Mouse (Mus musculus) intestine, postnatal 0 days (tissue): ENCODE measurements at regions not wholly inside any gene's neighbourhood (a gene's known extent, or its start where the extent isn't known, plus 50 kb on each side); places are given as distances from the start of the nearest gene placed in this dataset.

Source experiments
- ATAC-seq: fragments of 200-750 bp; cut with Nextera tagmentation; 2 replicates; pipeline ENCODE4 v1.8.0; 2017; ENCODE audit warnings: mild to moderate bottlenecking, moderate TSS enrichment, moderate library complexity
- H3K27ac ChIP-seq: fragments of 300-500 bp; sonication (generic); 2 replicates; pipeline ENCODE4 v1.5.1; 2014; ENCODE audit warnings: mild to moderate bottlenecking, low read depth, low read length, moderate library complexity
- H3K27me3 ChIP-seq: fragments of 300-500 bp; sonication (generic); replicated peaks from 2 replicates; pipeline ENCODE4 v1.6.1; 2014; ENCODE audit warnings: low read length, mixed read lengths; ENCODE audit not compliant: control insufficient read depth, insufficient read depth
- H3K36me3 ChIP-seq: fragments of 300-500 bp; sonication (generic); 2 replicates; pipeline ENCODE4 v1.6.1; 2014; ENCODE audit warnings: mild to moderate bottlenecking, moderate library complexity; ENCODE audit not compliant: control insufficient read depth, insufficient read depth
- H3K4me1 ChIP-seq: fragments of 300-500 bp; sonication (generic); replicated peaks from 2 replicates; pipeline ENCODE4 v1.6.1; 2014; ENCODE audit warnings: antibody characterized with exemption, low read length, mixed read lengths; ENCODE audit not compliant: control insufficient read depth, insufficient read depth
- H3K4me2 ChIP-seq: fragments of 300-500 bp; sonication (generic); replicated peaks from 2 replicates; pipeline ENCODE4 v1.6.1; 2014; ENCODE audit warnings: low read depth, mild to moderate bottlenecking, moderate library complexity
- H3K4me3 ChIP-seq: fragments of 300-500 bp; sonication (generic); 2 replicates; pipeline ENCODE4 v1.5.1; 2014; ENCODE audit warnings: low read depth, low read length
- H3K9ac ChIP-seq: fragments of 300-500 bp; sonication (generic); 2 replicates; pipeline ENCODE4 v1.6.1; 2014; ENCODE audit warnings: mild to moderate bottlenecking, low read depth, low read length
- H3K9me3 ChIP-seq: fragments of 300-500 bp; sonication (generic); 2 replicates; pipeline ENCODE4 v1.6.1; 2016; ENCODE audit warnings: mixed run types; ENCODE audit not compliant: control insufficient read depth
- CTCF ChIP-seq: sonication (generic); IDR thresholded peaks from 2 replicates; pipeline ENCODE4 v1.5.1; 2016; ENCODE audit warnings: low read depth, mild to moderate bottlenecking, control low read depth, antibody characterized with exemption, moderate library complexity
- WGBS: fragments of 180-500 bp; shearing (Covaris S2); extraction: QIAGEN DNeasy Blood & Tissue Kit; methylation state at CpG from one replicate; pipeline ENCODE4 v1.1.7; 2014; 5-methylcytosine and 5-hydroxymethylcytosine counted together

GRCm38 (mm10) chr1:73726658-73727057 lies 397.6 kb downstream of the Tns1 start:
- Histone ChIP-seq H3K27me3 (no peaks in the 10 kb centered on the region), H3K4me2 (no peak overlapping the region), H3K4me1 (no peaks in the 10 kb centered on the region), H3K9ac (no peak overlapping the region), H3K36me3 (no peaks in the 10 kb centered on the region), H3K27ac (no peak overlapping the region), H3K9me3 (no peaks in the 10 kb centered on the region), H3K4me3 (no peak overlapping the region)
- no peak for TF ChIP-seq CTCF
- WGBS = 90% methylated on average over 2 of the region's 2 CpGs
- no peak for ATAC-seq

GRCm38 (mm10) chr1:73725486-73725885 lies 398.8 kb downstream of the Tns1 start:
- no peaks in the 10 kb centered on the region for H3K27me3 ChIP-seq
- no peak overlapping the region for H3K27ac ChIP-seq
- TF ChIP-seq CTCF = no peak
- H3K9me3 ChIP-seq = no peaks in the 10 kb centered on the region
- H3K4me3 ChIP-seq = no peak overlapping the region
- H3K9ac ChIP-seq = no peak overlapping the region
- no peaks in the 10 kb centered on the region for H3K36me3 ChIP-seq
- 95% methylated on average over 1 of the region's 1 CpGs for WGBS
- no peaks in the 10 kb centered on the region for H3K4me1 ChIP-seq
- no peak for ATAC-seq
- no peak overlapping the region for H3K4me2 ChIP-seq

GRCm38 (mm10) chr1:73724551-73724950 lies 399.7 kb downstream of the Tns1 start:
- no peak for ATAC-seq
- TF ChIP-seq CTCF = no peak
- no peaks in the 10 kb centered on the region for H3K9me3 ChIP-seq
- no peaks in the 10 kb centered on the region for H3K4me1 ChIP-seq
- H3K27me3 ChIP-seq = no peaks in the 10 kb centered on the region
- WGBS = 77% methylated on average over 2 of the region's 2 CpGs
- H3K27ac ChIP-seq = no peak overlapping the region
- no peaks in the 10 kb centered on the region for H3K36me3 ChIP-seq
- H3K4me3 ChIP-seq = no peak overlapping the region
- no peak overlapping the region for H3K4me2 ChIP-seq
- H3K9ac ChIP-seq = no peak overlapping the region

GRCm38 (mm10) chr1:73721486-73722225 lies 402.6 kb downstream of the Tns1 start:
- TF ChIP-seq CTCF = no peak
- Histone ChIP-seq H3K27me3 (no peaks in the 10 kb centered on the region), H3K27ac (no peak overlapping the region), H3K9ac (no peak overlapping the region), H3K4me3 (no peak overlapping the region), H3K4me1 (no peaks in the 10 kb centered on the region), H3K36me3 (no peaks in the 10 kb centered on the region), H3K4me2 (no peak overlapping the region), H3K9me3 (no peaks in the 10 kb centered on the region)
- ATAC-seq = no peak
- 67% methylated on average over 6 of the region's 6 CpGs for WGBS

GRCm38 (mm10) chr1:73718421-73718820 lies 405.8 kb downstream of the Tns1 start:
- Histone ChIP-seq H3K36me3 (no peaks in the 10 kb centered on the region), H3K27ac (no peak overlapping the region), H3K27me3 (no peaks in the 10 kb centered on the region), H3K9me3 (no peaks in the 10 kb centered on the region), H3K4me2 (no peak overlapping the region), H3K4me1 (no peaks in the 10 kb centered on the region), H3K4me3 (no peak overlapping the region), H3K9ac (no peak overlapping the region)
- no peak for TF ChIP-seq CTCF
- no peak for ATAC-seq
- 80% methylated on average over 5 of the region's 5 CpGs for WGBS

- TF ChIP-seq CTCF = no peak
- Histone ChIP-seq H3K4me1 (no peaks in the 10 kb centered on the region), H3K4me3 (no peak overlapping the region), H3K27ac (no peak overlapping the region), H3K27me3 (no peaks in the 10 kb centered on the region), H3K9me3 (no peaks in the 10 kb centered on the region), H3K4me2 (no peak overlapping the region), H3K36me3 (no peaks in the 10 kb centered on the region), H3K9ac (no peak overlapping the region)
- 75% methylated on average over 7 of the region's 7 CpGs for WGBS
- ATAC-seq = no peak
Measured at GRCm38 (mm10) chr1:73717401-73717800, 406.8 kb downstream of the Tns1 start.

- Histone ChIP-seq H3K4me1 (no peaks in the 10 kb centered on the region), H3K27ac (no peak overlapping the region)
Measured at GRCm38 (mm10) chr1:73716901-73717300, 407.3 kb downstream of the Tns1 start.

More at GRCm38 (mm10) chr1:73716901-73717300, 407.3 kb downstream of the Tns1 start:
- ATAC-seq = no peak
- H3K27me3 ChIP-seq = no peaks in the 10 kb centered on the region
- no peak overlapping the region for H3K9ac ChIP-seq
- no peak for TF ChIP-seq CTCF
- H3K4me2 ChIP-seq = no peak overlapping the region
- no peaks in the 10 kb centered on the region for H3K9me3 ChIP-seq
- H3K4me3 ChIP-seq = no peak overlapping the region
- H3K36me3 ChIP-seq = no peaks in the 10 kb centered on the region
